In the genomic region with DNA sequence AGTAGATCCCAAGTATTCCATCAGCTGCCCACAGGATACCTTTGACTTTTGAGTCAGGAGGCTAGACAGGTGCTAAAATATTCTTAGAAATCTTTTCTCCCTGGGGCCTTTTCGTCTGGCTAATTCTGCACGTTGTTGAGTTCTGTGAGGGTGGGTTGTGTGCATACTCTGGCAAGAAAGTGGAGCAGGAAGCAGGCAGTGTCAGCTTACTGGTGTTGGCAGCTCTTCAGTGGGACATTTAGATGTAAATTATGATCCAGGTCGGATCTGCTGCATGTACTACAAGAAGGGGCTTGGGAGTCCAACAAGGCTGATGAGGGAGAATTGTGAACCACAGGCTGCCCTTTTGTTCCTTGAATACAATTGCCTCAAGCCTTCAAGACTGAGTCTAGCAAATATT, we compare ENCODE assay signal across 19 mouse cellular contexts.
DNase-seq lines count a peak whose midpoint lies in the region; ATAC-seq and TF ChIP-seq lines count a peak whose summit lies in the region.
"Had no signal": no experiment of that assay in that cellular context is flagged by ENCODE, and none has a peak within 500 bp of the region (broad histone marks: within the 10 kb centered on the region; RNA-seq: fewer than 3 reads in every experiment).

No protein-coding gene starts in this region.

- TF ChIP-seq CTCF in kidney, postnatal 0 days (IDR thresholded peaks at IDR 0.05; ENCODE audit: low read depth), result no peak
- no peak for TF ChIP-seq CTCF in brain, embryonic 14.5 days (IDR thresholded peaks at IDR 0.05; ENCODE audit: borderline replicate concordance, extremely low read depth, insufficient read depth, insufficient read length)

- TF ChIP-seq POLR2A in brain, embryonic 14.5 days (IDR thresholded peaks at IDR 0.05; ENCODE audit: borderline replicate concordance, extremely low read depth, insufficient read depth, insufficient read length, poor library complexity, severe bottlenecking), result no peak

- ATAC-seq in frontal cortex, adult (ENCODE audit: low TSS enrichment), result peak; percentile 69; the same call in 1 of the 2 replicates
- no peak; the same call in 1 of the 2 replicates for ATAC-seq in kidney, postnatal 0 days (replicated peaks; ENCODE audit: low FRiP score, low read depth)
- ATAC-seq: forebrain, postnatal 0 days had no signal

- H3K27ac ChIP-seq in kidney, postnatal 0 days, result no peak overlapping the region
- H3K27ac ChIP-seq: embryonic facial prominence, embryonic 13.5 days; heart, embryonic 13.5 days; hindbrain, embryonic 15.5 days had no signal

- no peak overlapping the region for H3K4me3 ChIP-seq in kidney, postnatal 0 days (replicated peaks; ENCODE audit: low read depth, low read length)
- H3K4me3 ChIP-seq: embryonic facial prominence, embryonic 13.5 days; heart, embryonic 13.5 days; hindbrain, embryonic 15.5 days had no signal

- no peaks in the 10 kb centered on the region; the same call in 1 of the 2 replicates for H3K4me1 ChIP-seq in kidney, postnatal 0 days (replicated peaks; ENCODE audit: insufficient read depth, low read length)
- H3K4me1 ChIP-seq: hindbrain, embryonic 15.5 days had no signal

- no peak for DNase-seq in frontal cortex, postnatal 14 days (ENCODE audit: low spot score in 2 of 2)
- DNase-seq in kidney, postnatal 0 days (ENCODE audit: low spot score), result peak; percentile 54
- DNase-seq in kidney, postnatal 4 days, result no peak
- DNase-seq in ES-CJ7 (ENCODE audit: low read depth, low spot score), result peak; percentile 4
- DNase-seq in brain, embryonic 14.5 days (ENCODE audit: low read depth), result peak; percentile 24
- DNase-seq: adrenal gland, adult 8-10 months; adrenal gland, postnatal 36 days; cerebellum, adult 11 months; cerebellum, adult 8-10 months; cerebellum, postnatal 25 days; forebrain, postnatal 0 days; gastrocnemius, postnatal 36 days; heart, adult 11 months; heart, postnatal 36 days had no signal

- H3K9me3 ChIP-seq in kidney, postnatal 0 days (replicated peaks; ENCODE audit: low read length), result no peaks in the 10 kb centered on the region
- H3K9me3 ChIP-seq: embryonic facial prominence, embryonic 13.5 days; G1E; heart, embryonic 13.5 days; hindbrain, embryonic 15.5 days had no signal

- 7% methylated on average over 3 of the region's 3 CpGs for WGBS in kidney, postnatal 0 days

- no peak overlapping the region for H3K9ac ChIP-seq in kidney, postnatal 0 days (ENCODE audit: low read depth, low read length)
- H3K9ac ChIP-seq: embryonic facial prominence, embryonic 13.5 days; forebrain, postnatal 0 days; heart, embryonic 13.5 days; hindbrain, embryonic 15.5 days had no signal

- no peaks in the 10 kb centered on the region for H3K36me3 ChIP-seq in kidney, postnatal 0 days (ENCODE audit: insufficient read depth, low read length)
- H3K36me3 ChIP-seq: embryonic facial prominence, embryonic 13.5 days; G1E; heart, embryonic 13.5 days; hindbrain, embryonic 15.5 days had no signal

- no peak overlapping the region for H3K4me2 ChIP-seq in kidney, postnatal 0 days (ENCODE audit: low read length)
- H3K4me2 ChIP-seq: embryonic facial prominence, embryonic 13.5 days; heart, embryonic 13.5 days; hindbrain, embryonic 15.5 days had no signal

- H3K27me3 ChIP-seq in kidney, postnatal 0 days (ENCODE audit: insufficient read depth, low read length), result no peaks in the 10 kb centered on the region
- H3K27me3 ChIP-seq: embryonic facial prominence, embryonic 13.5 days; heart, embryonic 13.5 days; hindbrain, embryonic 15.5 days had no signal

Comparison
In these comparisons a context has a peak if more than half of its experiments do, and no peak if none do; other contexts are left out.
1. DNase-seq: peak in kidney, postnatal 0 days (single experiment), ES-CJ7 (single experiment) and brain, embryonic 14.5 days (single experiment); none in frontal cortex, postnatal 14 days (0 of 2) and kidney, postnatal 4 days (0 of 2).